Mouse (Mus musculus) lung, embryonic 14.5 days (tissue): ENCODE measurements around the gene Oprd1. TPM values are rescaled to one million over a fixed set of nuclear protein-coding genes. Genes with fewer than 3 reads are reported as not detected.

Experiments
- ATAC-seq: fragments of 200-750 bp; cut with Nextera tagmentation; 2 replicates; pipeline ENCODE4 v1.8.0; 2017; ENCODE audit warnings: mild to moderate bottlenecking, moderate TSS enrichment, moderate library complexity; ENCODE audit not compliant: insufficient read depth
- DNase-seq: peaks from one replicate; pipeline ENCODE4 v3.0.0-alpha.2; 2015
- H3K27ac ChIP-seq: fragments of 300-500 bp; sonication (generic); 2 replicates; pipeline ENCODE4 v1.5.1; 2014; ENCODE audit warnings: low read depth, mild to moderate bottlenecking, moderate library complexity
- H3K27me3 ChIP-seq: fragments of 300-500 bp; sonication (generic); 2 replicates; pipeline ENCODE4 v1.6.1; 2014; ENCODE audit warnings: low read length, control low read depth; ENCODE audit not compliant: insufficient read depth
- H3K36me3 ChIP-seq: fragments of 300-500 bp; sonication (generic); 2 replicates; pipeline ENCODE4 v1.6.1; 2014; ENCODE audit warnings: control low read depth; ENCODE audit not compliant: insufficient read depth
- H3K4me1 ChIP-seq: fragments of 300-500 bp; sonication (generic); 2 replicates; pipeline ENCODE4 v1.6.1; 2014; ENCODE audit warnings: antibody characterized with exemption, control low read depth; ENCODE audit not compliant: insufficient read depth
- H3K4me2 ChIP-seq: fragments of 300-500 bp; sonication (generic); 2 replicates; pipeline ENCODE4 v1.6.1; 2014; ENCODE audit warnings: mild to moderate bottlenecking
- H3K4me3 ChIP-seq: fragments of 300-500 bp; sonication (generic); 2 replicates; pipeline ENCODE4 v1.5.1; 2014; ENCODE audit warnings: low read depth, low read length
- H3K9ac ChIP-seq: fragments of 300-500 bp; sonication (generic); 2 replicates; pipeline ENCODE4 v1.6.1; 2014
- H3K9me3 ChIP-seq: fragments of 300-500 bp; sonication (generic); 2 replicates; pipeline ENCODE4 v1.6.1; 2016; ENCODE audit warnings: low read depth, low read length, control low read depth
- CTCF ChIP-seq: IDR thresholded peaks from 2 replicates; pipeline ENCODE4 v1.5.1; 2016; ENCODE audit warnings: antibody characterized with exemption, low read depth
- WGBS: fragments of 180-500 bp; shearing (Covaris S2); extraction: QIAGEN DNeasy Blood & Tissue Kit; methylation state at CpG from one replicate; pipeline ENCODE4 v1.1.7; 2014; 5-methylcytosine and 5-hydroxymethylcytosine counted together
- polyA plus RNA-seq: library from polyadenylated mRNA; unstranded; fragments of >200 nt; fragmentation: Nextera tagmentation; extraction: Ambion mirVana; gene quantifications from 2 replicates; pipeline ENCODE4 v1.2.1, GENCODE M21; 2014

The Oprd1 gene
- polyA plus RNA-seq, 1 experiment from 2014 or later: 0.04 TPM

GRCm38 (mm10) chr4:132127091-132127490 is 17.2 kb downstream of the Oprd1 start:
- TF ChIP-seq CTCF: no peak
- H3K27ac ChIP-seq: no peak overlapping the region
- ATAC-seq (no peak), DNase-seq (no peak)
- no peaks in the 10 kb centered on the region for H3K9me3 ChIP-seq
- 79% methylated on average over 8 of the region's 8 CpGs for WGBS
- H3K36me3 ChIP-seq: no peaks in the 10 kb centered on the region
- H3K9ac ChIP-seq: no peak overlapping the region
- H3K4me3 ChIP-seq: no peak overlapping the region
- H3K27me3 ChIP-seq: no peaks in the 10 kb centered on the region
- H3K4me2 ChIP-seq: no peak overlapping the region
- H3K4me1 ChIP-seq: no peaks in the 10 kb centered on the region

- WGBS: 77% methylated on average over 1 of the region's 1 CpGs
- no peak overlapping the region for H3K27ac ChIP-seq
- H3K4me2 ChIP-seq: no peak overlapping the region
- H3K9ac ChIP-seq: no peak overlapping the region
- no peak for ATAC-seq
- no peaks in the 10 kb centered on the region for H3K27me3 ChIP-seq
- H3K4me3 ChIP-seq: no peak overlapping the region
- no peaks in the 10 kb centered on the region for H3K9me3 ChIP-seq
- TF ChIP-seq CTCF: no peak
- no peaks in the 10 kb centered on the region for H3K4me1 ChIP-seq
- DNase-seq: no peak
- H3K36me3 ChIP-seq: no peaks in the 10 kb centered on the region
Observed at GRCm38 (mm10) chr4:132123166-132123565, 21.1 kb downstream of the Oprd1 start.

- ATAC-seq (no peak), DNase-seq (no peak)
- H3K36me3 ChIP-seq: no peaks in the 10 kb centered on the region
- H3K4me1 ChIP-seq: no peaks in the 10 kb centered on the region
- no peak overlapping the region for H3K4me3 ChIP-seq
- H3K9me3 ChIP-seq: no peaks in the 10 kb centered on the region
- no peak overlapping the region for H3K4me2 ChIP-seq
- no peak overlapping the region for H3K27ac ChIP-seq
- no peaks in the 10 kb centered on the region for H3K27me3 ChIP-seq
- no peak overlapping the region for H3K9ac ChIP-seq
- WGBS: 70% methylated on average over 5 of the region's 5 CpGs
- peak; percentile 19 for TF ChIP-seq CTCF
Observed at GRCm38 (mm10) chr4:132121674-132122073, 22.6 kb downstream of the Oprd1 start.

- Histone ChIP-seq H3K27me3 (no peaks in the 10 kb centered on the region), H3K4me1 (no peaks in the 10 kb centered on the region), H3K9ac (no peak overlapping the region), H3K4me3 (no peak overlapping the region), H3K4me2 (no peak overlapping the region), H3K27ac (no peak overlapping the region), H3K36me3 (no peaks in the 10 kb centered on the region), H3K9me3 (no peaks in the 10 kb centered on the region)
- WGBS: 54% methylated on average over 9 of the region's 9 CpGs
- no peak for TF ChIP-seq CTCF
- DNase-seq (no peak), ATAC-seq (no peak)
Observed at GRCm38 (mm10) chr4:132119566-132119965, 24.7 kb downstream of the Oprd1 start.

DNA sequence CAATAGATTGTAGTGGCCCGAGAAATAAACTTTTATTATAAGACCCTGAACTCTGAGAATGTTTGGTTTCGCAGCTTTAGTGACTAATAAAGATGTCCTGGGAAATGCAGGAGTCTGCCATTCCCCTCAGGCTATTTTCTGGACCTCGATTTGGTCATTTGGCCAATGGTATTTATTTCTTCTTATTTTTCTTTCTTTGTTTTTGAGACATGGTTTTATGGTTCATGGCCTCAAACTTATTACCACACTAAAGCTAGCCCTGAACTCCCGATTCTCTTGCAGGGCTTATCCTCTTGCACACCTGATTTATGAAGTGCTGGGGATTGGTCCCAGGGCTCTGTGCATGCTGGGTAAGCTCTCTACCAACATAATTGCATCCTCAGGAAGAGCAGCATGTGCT is 28.0 kb downstream of the Oprd1 start:
- H3K4me1 ChIP-seq: no peaks in the 10 kb centered on the region
- ATAC-seq (no peak), DNase-seq (no peak)
- no peak overlapping the region for H3K4me2 ChIP-seq
- H3K9ac ChIP-seq: no peak overlapping the region
- WGBS: 67% methylated on average over 4 of the region's 4 CpGs
- H3K4me3 ChIP-seq: no peak overlapping the region
- H3K36me3 ChIP-seq: no peaks in the 10 kb centered on the region
- H3K27ac ChIP-seq: no peak overlapping the region
- no peak for TF ChIP-seq CTCF
- no peaks in the 10 kb centered on the region for H3K9me3 ChIP-seq
- peaks cover 8% of the 10 kb centered on the region for H3K27me3 ChIP-seq

DNA sequence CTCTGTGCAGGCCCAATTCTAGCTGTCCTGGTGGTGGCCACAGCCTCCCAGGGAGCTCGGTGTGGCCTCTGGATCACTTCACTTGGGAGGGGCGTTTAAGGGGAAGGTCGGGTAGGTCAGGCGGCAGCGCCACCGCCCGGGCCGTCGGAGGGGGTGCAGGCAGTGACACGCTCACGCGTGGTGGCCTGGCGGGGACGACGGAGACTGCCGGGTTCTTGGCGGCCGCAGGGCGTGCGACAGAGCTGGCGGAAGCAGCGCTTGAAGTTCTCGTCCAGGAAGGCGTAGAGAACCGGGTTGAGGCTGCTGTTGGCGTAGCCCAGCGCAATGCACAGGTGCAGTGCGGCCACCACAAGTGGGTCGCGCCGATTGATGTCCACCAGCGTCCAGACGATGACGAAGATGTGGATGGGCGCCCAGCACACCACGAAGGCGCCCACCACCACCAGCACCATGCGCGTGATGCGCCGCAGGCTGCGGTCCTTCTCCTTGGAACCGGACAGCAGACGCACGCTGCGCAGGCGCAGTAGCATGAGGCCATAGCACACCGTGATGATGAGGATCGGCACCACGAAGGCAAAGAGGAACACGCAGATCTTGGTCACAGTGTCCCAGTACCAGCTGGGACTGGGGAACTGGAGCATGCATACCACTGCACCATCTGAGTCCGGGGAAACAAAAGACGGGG is 30.7 kb downstream of the Oprd1 start:
- no peak for ATAC-seq
- Histone ChIP-seq H3K36me3 (no peaks in the 10 kb centered on the region), H3K4me1 (no peaks in the 10 kb centered on the region), H3K27me3 (peaks cover 8% of the 10 kb centered on the region), H3K9ac (no peak overlapping the region; the same call in 1 of the 2 replicates), H3K27ac (no peak overlapping the region), H3K4me2 (peak overlapping the region; percentile 57), H3K9me3 (no peaks in the 10 kb centered on the region), H3K4me3 (peak overlapping the region; percentile 29)
- DNase-seq: peak; percentile 16
- no peak for TF ChIP-seq CTCF
- 38% methylated on average over 53 of the region's 53 CpGs for WGBS

DNA sequence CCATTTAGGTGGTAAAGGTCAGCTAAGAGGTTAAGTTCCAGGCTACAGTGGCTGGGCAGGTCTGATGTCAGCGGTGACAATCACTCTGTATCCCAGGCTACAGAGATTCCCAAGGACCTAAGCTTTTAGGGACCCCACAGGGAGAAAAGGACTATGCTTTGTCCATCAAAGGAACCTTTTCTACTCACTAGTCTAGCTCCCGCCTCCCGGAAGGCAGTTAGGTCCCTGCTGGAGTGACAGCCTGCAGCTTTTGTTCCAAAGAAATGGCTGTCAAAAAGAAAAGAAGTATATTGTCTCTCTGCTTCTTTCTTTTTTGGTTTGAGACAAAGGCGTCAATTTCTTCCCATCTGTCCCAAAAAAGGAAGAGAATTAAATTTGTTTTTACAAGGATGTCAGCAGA is 33.1 kb downstream of the Oprd1 start:
- H3K9me3 ChIP-seq: no peaks in the 10 kb centered on the region
- no peak for DNase-seq
- no peak for ATAC-seq
- no peak overlapping the region for H3K4me2 ChIP-seq
- H3K27ac ChIP-seq: no peak overlapping the region
- H3K4me1 ChIP-seq: no peaks in the 10 kb centered on the region
- no peaks in the 10 kb centered on the region for H3K36me3 ChIP-seq
- 66% methylated on average over 4 of the region's 4 CpGs for WGBS
- H3K4me3 ChIP-seq: no peak overlapping the region
- TF ChIP-seq CTCF: no peak
- H3K9ac ChIP-seq: no peak overlapping the region
- H3K27me3 ChIP-seq: peaks cover 8% of the 10 kb centered on the region

- DNase-seq (no peak), ATAC-seq (no peak)
- H3K27me3 ChIP-seq: peaks cover 1% of the 10 kb centered on the region; the same call in 1 of the 2 replicates
- H3K27ac ChIP-seq: no peak overlapping the region
- WGBS: 92% methylated on average over 7 of the region's 7 CpGs
- no peak overlapping the region for H3K9ac ChIP-seq
- H3K4me3 ChIP-seq: no peak overlapping the region
- H3K9me3 ChIP-seq: no peaks in the 10 kb centered on the region
- no peaks in the 10 kb centered on the region for H3K4me1 ChIP-seq
- no peak overlapping the region for H3K4me2 ChIP-seq
- no peaks in the 10 kb centered on the region for H3K36me3 ChIP-seq
- TF ChIP-seq CTCF: no peak
Observed at GRCm38 (mm10) chr4:132108221-132108620, 36.1 kb downstream of the Oprd1 start.
